Comparison of ENCODE assay signal across 8 mouse cellular contexts in genomic region chr10:79916808-79917531, GRCm38 (mm10). TPM values are rescaled to one million over a fixed set of nuclear protein-coding genes. Genes with fewer than 3 reads are reported as not detected.
DNase-seq lines count a peak whose midpoint lies in the region; ATAC-seq and TF ChIP-seq lines count a peak whose summit lies in the region.

Kiss1r (plus strand) TSS chr10:79916971.

- ATAC-seq in hindbrain, embryonic 16.5 days: peak; percentile 80

- H3K9me3 ChIP-seq in hindbrain, embryonic 16.5 days (ENCODE audit: control insufficient read depth, low read length): no peaks in the 10 kb centered on the region

- WGBS in hindbrain, embryonic 16.5 days: 2% methylated on average over 41 of the region's 42 CpGs

- peaks cover 36% of the 10 kb centered on the region for H3K4me1 ChIP-seq in hindbrain, embryonic 16.5 days (ENCODE audit: control insufficient read depth, insufficient read depth, low read depth, low read length)

- peak within 1 kb of the TSS; percentile 97 for H3K27ac ChIP-seq in gastrocnemius, adult 2 months
- H3K27ac ChIP-seq in hindbrain, embryonic 16.5 days (ENCODE audit: low read depth, low read length): peak within 1 kb of the TSS; percentile 70

- peak within 1 kb of the TSS; percentile 95 for H3K4me3 ChIP-seq in gastrocnemius, adult 2 months
- peak within 1 kb of the TSS; percentile 73 for H3K4me3 ChIP-seq in hindbrain, embryonic 16.5 days (ENCODE audit: low read length)

- intact Hi-C loops in gastrocnemius, adult 2 months (cut with DNase I): no loop called here

- H3K9ac ChIP-seq in hindbrain, embryonic 16.5 days (ENCODE audit: low read depth, low read length): peak within 1 kb of the TSS; percentile 94

- peak within 1 kb of the TSS; percentile 89 for H3K4me2 ChIP-seq in hindbrain, embryonic 16.5 days (ENCODE audit: low read length)

- TF ChIP-seq CTCF in gastrocnemius, adult 2 months (IDR thresholded peaks at IDR 0.05): no peak

- DNase-seq in T-cell, adult 2 months (ENCODE audit: low spot score): peak; percentile 73
- DNase-seq in cerebellum, postnatal 4 days (ENCODE audit: low spot score in 2 of 2): peak; percentile 71 to 80
- peak; percentile 93 for DNase-seq in gastrocnemius, adult 2 months
- DNase-seq in left cerebral cortex, adult 18-20 months (ENCODE audit: low spot score in 2 of 2): peak; percentile 84 to 89
- peak; percentile 90 to 92 for DNase-seq in lung, postnatal 4 days
- DNase-seq in retina, postnatal 1 day: peak; percentile 83
- DNase-seq in urinary bladder, adult 18-20 months (ENCODE audit: low spot score in 2 of 2): peak; percentile 83 to 94

- H3K36me3 ChIP-seq in hindbrain, embryonic 16.5 days (ENCODE audit: control insufficient read depth, insufficient read depth, low read length): 0 out of 2 replicates have a peak, but pooled peaks cover 2% of the 10 kb centered on the region

- peaks cover 41% of the 10 kb centered on the region for H3K27me3 ChIP-seq in hindbrain, embryonic 16.5 days (replicated peaks; ENCODE audit: control insufficient read depth, insufficient read depth, low read length)

RNA-seq across cellular contexts. Expression of gene Kiss1r, which starts in this region (rescaled TPM):
- under 1 TPM; 0.17 to 0.23 TPM for total RNA-seq in gastrocnemius, adult 2 months (2021)
- 3.1 and 3.7 TPM in 2 replicates for polyA plus RNA-seq in hindbrain, embryonic 16.5 days (2015; fragmentation: Nextera tagmentation; extraction: Ambion mirVana)
- 10 to 100 TPM in 1 of 2 experiments, 1 to 10 TPM in 1; 5.3 to 10.3 TPM for total RNA-seq in left cerebral cortex, adult 18-20 months (2021)

Comparison
In these comparisons a context has a peak if more than half of its experiments do, and no peak if none do; other contexts are left out.
1. Peak in every context shown above with its lines: DNase-seq, ATAC-seq, H3K4me3 ChIP-seq and H3K27ac ChIP-seq.
2. RNA of gene Kiss1r (total RNA-seq): 5.3 to 10.3 TPM in left cerebral cortex, adult 18-20 months; 0.17 to 0.23 TPM in gastrocnemius, adult 2 months; every median in the first group is over 4 times any median in the second.
3. Peak in DNase-seq, H3K4me3 ChIP-seq and H3K27ac ChIP-seq in gastrocnemius, adult 2 months; RNA of the gene not detected or under 1 TPM.